Mouse (Mus musculus) CH12.LX (cell line): ENCODE data around the gene Gm21992.

Source experiments
- CTCF ChIP-seq, 2 experiments: IDR thresholded peaks in 1 of 2; conservative IDR thresholded peaks in 1 of 2; 2 replicates each; pipeline ENCODE4 v1.5.1; 2011 to 2012; ENCODE audit warnings: low read depth in 2 of 2, low read length in 2 of 2, improper control_type of control experiment in 1 of 2, inconsistent platforms in 1 of 2, mild to moderate bottlenecking in 1 of 2, moderate library complexity in 1 of 2
- ELF1 ChIP-seq: IDR thresholded peaks from 2 replicates; pipeline ENCODE4 v1.6.1; 2014; ENCODE audit warnings: low read depth, mild to moderate bottlenecking, inconsistent platforms, low read length, improper control_type of control experiment
- JUN ChIP-seq: IDR thresholded peaks from 2 replicates; pipeline ENCODE4 v1.6.1; 2011; ENCODE audit warnings: low read depth, mild to moderate bottlenecking, low read length, improper control_type of control experiment, moderate library complexity; ENCODE audit not compliant: insufficient read depth
- MAFK ChIP-seq: IDR thresholded peaks from 2 replicates; pipeline ENCODE4 v1.6.1; 2011; ENCODE audit warnings: low read length, improper control_type of control experiment; ENCODE audit not compliant: insufficient replicate concordance
- MAX ChIP-seq: IDR thresholded peaks from 2 replicates; pipeline ENCODE4 v1.6.1; 2011; ENCODE audit warnings: low read length, improper control_type of control experiment
- NRF1 ChIP-seq: IDR thresholded peaks from 2 replicates; pipeline ENCODE4 v1.6.1; 2014; ENCODE audit warnings: low read depth, mild to moderate bottlenecking, inconsistent platforms, low read length, improper control_type of control experiment, moderate library complexity
- POLR2A ChIP-seq: IDR thresholded peaks from 2 replicates; pipeline ENCODE4 v1.6.1; 2011; ENCODE audit warnings: low read depth, mild to moderate bottlenecking, improper control_type of control experiment, low read length
- POLR2AphosphoS2 ChIP-seq: IDR thresholded peaks from 2 replicates; pipeline ENCODE4 v1.6.1; 2011; ENCODE audit warnings: low read depth, low read length, improper control_type of control experiment
- RCOR1 ChIP-seq: conservative IDR thresholded peaks from 2 replicates; pipeline ENCODE4 v1.6.1; 2012; ENCODE audit warnings: low read depth, mild to moderate bottlenecking, inconsistent platforms, low read length, improper control_type of control experiment
- UBTF ChIP-seq: IDR thresholded peaks from 2 replicates; pipeline ENCODE4 v1.6.1; 2012; ENCODE audit warnings: low read depth, mild to moderate bottlenecking, inconsistent platforms, low read length, improper control_type of control experiment, moderate library complexity
- USF1 ChIP-seq: IDR thresholded peaks from 2 replicates; pipeline ENCODE4 v1.6.1; 2014; ENCODE audit warnings: low read depth, mild to moderate bottlenecking, inconsistent platforms, low read length, improper control_type of control experiment
- ZNF384 ChIP-seq: IDR thresholded peaks from 2 replicates; pipeline ENCODE4 v1.6.1; 2012; ENCODE audit warnings: low read depth, low read length, improper control_type of control experiment, inconsistent platforms

DNA sequence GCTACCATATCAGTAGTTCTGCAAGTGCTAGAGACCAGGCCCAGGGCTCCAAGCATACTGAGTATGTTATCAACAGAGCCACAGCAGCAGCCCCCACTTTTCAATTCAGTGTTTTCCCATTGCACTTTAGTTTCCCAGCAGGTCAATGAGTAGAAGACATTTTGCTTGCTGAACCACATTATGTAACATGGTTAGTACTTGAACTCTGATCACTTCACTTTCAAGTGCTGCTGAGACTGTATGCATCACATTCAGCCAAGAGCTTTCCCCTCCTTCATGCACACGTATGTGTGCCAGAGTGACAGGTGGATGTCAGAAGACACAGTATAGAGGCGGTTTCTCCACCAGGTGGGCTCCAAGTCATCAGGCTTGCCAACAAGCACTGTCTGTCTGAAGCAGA lies 28.5 kb downstream of the Gm21992 start:
- no peak for TF ChIP-seq USF1
- TF ChIP-seq CTCF (conservative IDR thresholded peaks at IDR 0.05 in 1 of 2, IDR thresholded peaks at IDR 0.05 in 1 of 2; ENCODE audit: low read depth in 2 of 2, low read length in 2 of 2) = no peak
- no peak for TF ChIP-seq NRF1
- no peak for TF ChIP-seq UBTF
- no peak for TF ChIP-seq RCOR1
- TF ChIP-seq ZNF384 = no peak
- TF ChIP-seq POLR2A = no peak
- TF ChIP-seq JUN = no peak
- no peak for TF ChIP-seq MAFK
- TF ChIP-seq MAX = no peak
- TF ChIP-seq ELF1 = no peak
- no peak for TF ChIP-seq POLR2AphosphoS2
